Mouse (Mus musculus) WW6 (cell line): ENCODE measurements at regions not wholly inside any gene's neighbourhood (a gene's known extent, or its start where the extent isn't known, plus 50 kb on each side); places are given as distances from the start of the nearest gene placed in this dataset.
A peak's percentile ranks its signal among the peaks of the same experiment; 100 is the strongest.

Experiments used
- DNase-seq: peaks from one replicate; pipeline ENCODE4 v3.0.0-alpha.2; 2013; ENCODE audit warnings: low read depth, low spot score

DNA sequence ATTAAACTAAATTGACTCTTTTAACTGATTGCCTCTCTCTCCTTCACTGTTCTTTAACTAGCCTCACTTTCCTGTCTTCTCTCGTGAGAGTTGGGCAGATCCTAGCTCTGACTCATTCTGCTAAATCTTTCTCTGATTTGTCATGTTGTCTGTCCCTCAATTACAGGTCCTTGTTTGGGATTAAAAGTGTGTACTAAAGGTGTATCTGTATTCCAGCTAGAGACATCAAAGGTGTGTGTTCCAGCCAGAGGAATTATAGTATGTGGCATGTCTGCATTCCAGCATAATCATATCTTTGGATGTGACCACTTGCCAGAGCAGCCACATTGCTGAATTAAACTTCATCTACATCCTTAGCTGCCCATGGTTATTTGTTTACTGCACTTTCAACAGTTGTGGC is 167.5 kb upstream of the Fam83b start:
- DNase-seq: no peak

DNA sequence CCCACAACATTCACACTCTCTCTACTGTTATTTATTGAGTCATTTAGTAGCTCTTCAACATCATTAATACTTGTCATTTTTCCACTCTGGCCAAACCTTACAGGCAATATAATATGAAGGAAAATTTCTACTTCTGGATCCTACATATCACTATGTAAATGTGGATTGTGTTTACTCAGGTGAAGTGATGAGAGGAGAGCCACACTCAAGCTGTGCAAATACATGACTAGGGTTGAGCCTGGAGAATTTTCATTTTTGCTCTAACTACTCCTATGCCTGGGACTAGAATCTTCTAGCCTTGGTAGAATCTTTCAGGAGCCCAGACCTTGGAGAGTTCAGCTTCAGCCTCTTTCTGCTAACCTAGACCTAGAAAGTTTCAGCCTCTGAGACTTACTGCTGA is 166.9 kb upstream of the Fam83b start:
- no peak for DNase-seq

DNA sequence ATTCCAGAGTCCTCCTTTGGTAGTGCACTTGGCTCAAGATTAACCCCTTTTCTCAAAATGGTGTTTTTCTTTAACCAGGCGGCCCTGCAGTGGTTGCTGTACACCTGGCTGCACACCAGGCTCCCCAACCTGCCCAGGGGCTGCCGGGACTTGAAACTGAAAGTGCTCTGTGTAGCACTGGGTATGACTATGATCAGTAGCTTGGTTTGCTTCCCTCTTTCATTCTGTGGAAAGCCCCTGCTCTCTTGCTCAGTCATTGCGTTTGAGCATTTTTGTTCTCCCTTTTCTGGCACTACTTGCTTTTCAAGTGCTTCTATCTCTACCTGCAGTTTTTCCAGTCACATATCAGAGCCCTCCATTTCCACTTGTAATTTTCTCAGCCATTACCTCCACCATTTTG is 156.0 kb upstream of the Fam83b start:
- DNase-seq: no peak

DNA sequence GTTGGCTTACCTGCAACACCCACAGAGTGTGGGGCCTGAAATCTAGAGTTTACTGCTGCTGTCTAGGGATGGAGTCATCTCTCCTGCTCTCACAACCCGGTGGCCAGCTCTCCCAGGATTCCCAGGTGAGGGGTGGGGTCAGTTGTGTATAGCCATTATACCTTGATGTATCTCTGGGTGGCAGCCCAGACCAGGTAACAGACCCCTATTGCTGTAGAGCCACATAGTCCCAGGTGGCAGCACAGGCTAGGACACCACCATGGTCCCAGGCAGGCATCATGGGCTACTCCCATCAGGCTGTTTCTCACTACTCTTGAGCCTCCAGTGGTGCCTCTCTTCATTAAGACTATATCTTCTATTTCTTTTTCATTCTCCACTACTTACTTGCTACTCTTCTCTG is 148.9 kb upstream of the Fam83b start:
- no peak for DNase-seq

DNA sequence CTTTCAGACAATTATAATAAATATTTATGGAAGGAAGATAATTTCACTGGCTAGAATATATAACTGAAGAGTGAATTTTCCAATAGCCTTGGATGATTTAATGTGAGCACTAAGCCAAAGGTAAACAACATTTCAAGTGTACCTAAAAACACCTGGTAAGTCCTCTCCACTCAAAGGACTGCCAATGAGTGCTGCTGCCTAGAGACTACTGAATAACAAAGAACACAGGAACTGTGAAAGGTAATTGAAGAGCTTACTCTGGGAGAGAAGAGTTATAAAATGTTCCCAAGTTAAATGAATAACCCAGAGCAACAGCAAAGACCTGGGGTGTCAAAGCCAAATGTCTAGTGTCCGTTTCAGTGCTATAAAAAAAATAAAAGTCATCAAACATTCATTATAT is 139.5 kb upstream of the Fam83b start:
- DNase-seq: no peak

DNA sequence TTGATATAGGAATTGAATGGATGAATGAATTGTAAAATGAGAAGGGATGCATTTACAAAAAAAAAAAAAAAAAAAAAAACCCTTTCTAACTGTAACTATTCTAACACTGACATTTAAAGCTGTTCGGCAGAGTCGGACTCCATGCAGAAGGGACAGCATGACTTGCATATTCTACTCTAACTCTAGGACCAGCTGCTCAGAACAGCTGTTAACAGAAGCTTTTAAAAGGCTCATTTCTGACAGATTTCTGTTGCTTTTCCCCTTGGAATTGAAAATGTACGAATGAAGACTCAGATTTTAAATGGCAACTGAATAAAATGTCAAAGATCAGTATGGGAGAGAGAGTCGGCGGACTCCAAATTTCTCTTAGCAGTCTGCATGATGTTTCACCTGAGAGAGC is 138.9 kb upstream of the Fam83b start:
- DNase-seq: no peak

DNA sequence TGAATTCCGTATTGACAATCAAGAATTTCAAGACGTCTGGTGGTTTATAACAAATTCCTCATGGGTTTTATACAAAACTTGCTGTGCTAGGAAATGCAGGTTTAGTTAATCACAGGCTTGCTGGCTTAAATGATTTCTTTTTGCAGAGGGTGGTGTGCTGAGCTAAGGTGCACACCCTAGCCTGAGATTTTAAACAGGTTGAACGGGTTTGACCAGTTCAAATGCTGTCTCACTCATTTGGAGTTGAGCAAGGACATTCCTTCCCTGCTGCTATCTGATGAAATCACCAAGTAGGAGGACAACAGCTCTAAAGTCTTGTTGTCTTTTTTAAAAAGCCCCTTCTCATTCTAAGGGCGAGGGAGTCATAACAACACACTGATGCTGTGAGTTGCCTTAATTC is 128.6 kb upstream of the Fam83b start:
- no peak for DNase-seq

DNA sequence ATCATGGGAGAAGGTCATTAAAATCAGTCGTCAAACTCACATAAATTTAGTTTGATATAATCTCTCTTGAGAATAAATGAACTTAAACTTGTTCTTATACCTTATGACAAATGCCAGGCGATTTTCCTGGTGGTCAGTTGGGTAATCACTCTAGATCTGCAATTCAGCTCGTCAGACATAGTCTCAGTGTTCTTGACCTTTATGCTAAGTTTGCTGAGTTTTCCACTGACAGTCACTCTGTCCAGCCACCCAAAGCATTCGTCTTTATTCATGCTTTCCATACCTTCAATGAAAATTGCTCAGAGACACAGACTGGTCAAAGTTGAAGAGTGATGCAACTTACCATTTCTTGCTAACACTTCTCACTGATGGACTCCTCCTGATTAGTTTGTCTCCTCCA is 126.1 kb upstream of the Fam83b start:
- DNase-seq: no peak

DNA sequence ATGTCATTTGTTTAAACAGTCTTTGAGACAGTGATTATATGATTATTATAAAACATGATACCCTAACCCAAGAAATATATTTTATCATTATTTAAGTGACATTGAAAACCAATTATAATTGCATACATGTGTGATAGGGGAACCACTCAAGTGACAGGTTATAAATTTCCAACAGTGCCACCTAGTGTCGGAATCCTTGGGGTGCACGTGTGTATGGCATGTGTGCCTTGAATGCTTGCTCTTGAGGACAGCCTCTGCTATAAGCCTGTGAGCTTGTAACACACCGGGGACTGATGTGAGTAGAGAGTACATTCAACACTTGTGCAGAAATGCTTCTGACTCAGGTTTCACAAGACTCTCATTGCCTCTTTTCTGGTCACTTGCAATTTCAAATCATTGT is 93.9 kb upstream of the Fam83b start:
- peak; percentile 11 for DNase-seq

DNA sequence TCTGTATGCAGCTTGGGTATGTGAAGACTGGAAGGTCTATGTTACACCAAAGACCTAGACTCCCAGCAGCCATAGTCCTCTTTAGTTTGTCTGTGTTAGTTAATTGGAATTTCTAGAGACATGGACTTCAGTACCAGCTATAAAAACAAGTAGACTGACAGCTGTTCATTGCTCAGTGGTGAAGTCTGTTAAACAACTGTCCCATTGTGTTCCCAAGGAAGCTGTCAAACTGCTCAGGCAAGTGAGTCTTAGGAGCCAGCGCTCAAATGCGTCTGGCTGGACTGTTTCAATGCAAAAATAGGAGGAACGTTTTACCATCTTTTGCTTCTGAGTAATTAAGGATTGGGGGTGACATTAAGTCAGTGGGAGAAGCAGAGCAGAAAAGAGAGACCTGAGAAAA is 92.9 kb upstream of the Fam83b start:
- DNase-seq: no peak

DNA sequence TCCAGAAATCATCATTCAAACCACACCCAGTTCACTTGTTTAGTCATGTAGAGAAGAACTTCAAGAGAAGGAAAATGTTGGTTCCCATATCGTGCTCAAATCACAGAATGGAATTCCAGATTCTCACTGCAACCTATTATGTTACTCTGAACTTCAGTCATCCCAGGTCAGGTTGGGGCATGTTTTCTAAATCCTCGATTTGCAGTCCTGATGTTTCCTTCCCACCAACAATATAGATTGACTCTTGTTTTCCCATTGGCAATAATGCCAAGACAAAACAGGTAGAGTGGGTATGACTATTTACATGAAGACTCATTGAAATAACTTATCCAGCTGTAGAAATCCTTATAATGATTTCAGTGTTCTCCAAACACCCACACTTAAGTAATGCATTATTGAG is 86.4 kb upstream of the Fam83b start:
- DNase-seq: no peak

DNA sequence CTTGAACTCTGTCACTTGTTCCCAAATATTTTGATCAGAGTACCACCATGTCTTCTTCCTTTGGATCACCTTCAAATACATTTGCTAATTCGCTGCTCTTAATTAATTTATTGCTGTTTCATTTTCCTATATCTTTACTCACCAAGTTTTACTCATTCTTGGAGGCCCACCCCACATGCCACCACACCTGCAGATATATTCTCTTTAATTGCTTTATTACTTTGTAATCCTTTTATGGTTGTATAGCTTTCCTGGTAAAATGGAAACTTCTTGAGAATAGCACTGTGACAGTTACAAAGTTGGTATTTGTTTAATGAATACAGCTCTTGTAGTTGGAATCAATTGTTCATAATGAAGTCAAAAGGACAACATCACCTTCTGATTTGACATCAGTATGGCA is 82.6 kb upstream of the Fam83b start:
- DNase-seq: no peak

DNA sequence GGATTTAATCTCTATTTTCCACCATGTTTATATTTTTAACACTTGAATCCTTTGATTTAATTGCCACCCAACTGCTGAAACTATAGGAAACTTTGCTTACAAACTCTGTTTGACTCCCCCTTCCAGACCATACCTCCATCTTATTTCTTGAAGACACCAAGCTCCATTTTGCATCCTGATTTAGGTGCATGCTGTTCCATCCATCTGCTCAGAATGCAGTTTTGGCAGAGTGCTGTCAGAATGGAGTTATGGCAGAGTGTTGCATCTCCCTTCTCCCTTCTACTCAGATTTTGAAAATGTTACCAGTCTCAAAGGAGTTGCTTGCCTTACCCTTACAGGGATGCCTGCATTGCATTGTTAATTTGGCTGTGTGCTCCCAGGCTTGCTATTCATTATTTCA is 79.5 kb upstream of the Fam83b start:
- DNase-seq: no peak
